Mouse (Mus musculus) cortical plate, adult 2 months (tissue): Measurements from ENCODE around the gene Vegfb.

ENCODE experiments used
- CTCF ChIP-seq: fragments of 200-500 bp; IDR thresholded peaks from 2 replicates; pipeline ENCODE4 v1.5.1; 2011; ENCODE audit warnings: mild to moderate bottlenecking, control low read depth, low read length; ENCODE audit not compliant: insufficient read depth; ENCODE audit errors: extremely low read depth
- POLR2A ChIP-seq: fragments of 200-500 bp; IDR thresholded peaks from 2 replicates; pipeline ENCODE4 v1.6.1; 2011; ENCODE audit warnings: mild to moderate bottlenecking, low read length, control low read depth; ENCODE audit not compliant: insufficient read depth; ENCODE audit errors: extremely low read depth

DNA sequence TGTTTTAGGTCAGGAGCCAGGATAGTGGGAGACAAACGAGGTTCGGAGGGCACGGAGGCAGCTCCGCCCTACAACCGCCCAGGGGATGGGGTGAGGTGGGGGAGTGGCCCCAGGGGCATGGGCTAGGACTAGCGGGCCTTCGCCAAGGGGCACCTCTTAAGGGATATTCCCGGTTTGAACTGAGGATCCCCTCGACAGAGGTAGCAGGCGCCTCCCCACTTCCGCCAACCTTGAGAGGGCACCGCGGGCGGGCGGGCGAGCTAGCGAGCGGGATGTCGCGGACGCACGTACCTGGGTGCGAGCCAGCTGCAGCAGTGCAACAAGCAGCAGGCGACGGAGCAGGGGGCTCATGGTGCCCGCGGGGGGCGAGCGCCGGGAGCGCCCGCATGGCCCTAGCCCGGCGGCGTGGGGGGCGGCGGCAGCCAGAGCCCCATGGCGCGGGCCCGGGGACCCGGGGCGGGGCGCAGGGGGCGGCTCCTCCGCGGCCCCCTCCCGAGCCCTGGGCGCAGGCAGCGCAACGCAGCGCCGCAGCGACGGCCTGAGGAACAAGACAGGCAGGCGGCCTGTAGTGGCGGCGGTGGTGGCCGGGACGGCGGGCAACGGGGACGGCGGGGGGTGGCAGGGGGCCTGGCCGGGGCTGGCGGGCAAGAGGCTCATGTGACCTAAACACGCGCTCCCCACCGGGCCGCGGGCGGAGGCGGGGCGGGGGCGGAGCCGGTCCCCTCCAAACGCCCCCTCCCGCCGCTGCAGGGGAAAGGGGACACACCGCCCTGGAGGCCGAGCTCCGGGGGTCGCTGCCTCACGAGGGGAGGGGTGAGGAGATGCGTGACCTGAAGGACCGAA lies at the start of gene Vegfb:
- TF ChIP-seq CTCF (no peak), POLR2A (peak; percentile 36; the same call in 1 of the 2 replicates)
